21 mouse cellular contexts compared by ENCODE assay signal in the genomic region with DNA sequence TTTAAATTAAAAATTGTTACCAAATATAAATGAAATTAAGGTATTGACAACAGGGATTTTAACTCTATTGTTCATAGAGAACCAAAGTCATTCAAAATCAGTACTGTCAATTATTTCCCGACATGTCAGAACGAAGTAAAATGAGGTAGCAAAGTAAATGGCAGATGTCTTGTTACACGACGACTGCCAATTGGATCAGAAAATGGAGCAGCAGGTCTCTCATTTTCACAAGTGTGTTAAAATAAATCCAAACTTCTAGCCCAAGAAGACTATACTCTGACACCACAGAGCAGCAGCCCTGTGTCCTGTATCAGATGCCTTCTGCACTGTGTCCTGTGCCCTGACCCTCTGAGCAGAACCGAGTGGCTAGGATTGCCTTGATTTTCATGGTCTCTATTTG.
"Had no signal": no experiment of that assay in that cellular context is flagged by ENCODE, and none has a peak within 500 bp of the region (broad histone marks: within the 10 kb centered on the region; RNA-seq: fewer than 3 reads in every experiment).

No protein-coding gene starts in this region.

- H3K9me3 ChIP-seq: lung, embryonic 15.5 days; midbrain, embryonic 10.5 days; midbrain, embryonic 12.5 days; neural tube, embryonic 15.5 days had no signal

- H3K4me1 ChIP-seq: lung, embryonic 15.5 days; neural tube, embryonic 15.5 days had no signal

- DNase-seq: lung, adult 2 months; lung, postnatal 14 days; lung, postnatal 36 days; midbrain, embryonic 14.5 days; retina, postnatal 1 day; right cerebral cortex, adult 18-20 months; right cerebral cortex, postnatal 25 days; right cerebral cortex, postnatal 4 days; spleen, adult 18-20 months; thymus, adult 18-20 months; thymus, postnatal 14 days; thymus, postnatal 36 days had no signal

- ATAC-seq: lung, postnatal 0 days; midbrain, embryonic 16.5 days had no signal

- H3K36me3 ChIP-seq: lung, embryonic 15.5 days; midbrain, embryonic 10.5 days; neural tube, embryonic 15.5 days had no signal

- H3K9ac ChIP-seq: lung, embryonic 15.5 days; midbrain, embryonic 12.5 days; neural tube, embryonic 13.5 days; neural tube, embryonic 15.5 days had no signal

- H3K4me2 ChIP-seq: lung, embryonic 15.5 days; midbrain, embryonic 12.5 days; neural tube, embryonic 13.5 days; neural tube, embryonic 15.5 days had no signal

- H3K27ac ChIP-seq: lung, embryonic 15.5 days; macrophage; midbrain, embryonic 10.5 days; midbrain, embryonic 12.5 days; neural tube, embryonic 13.5 days; neural tube, embryonic 15.5 days had no signal

- H3K4me3 ChIP-seq: lung, embryonic 15.5 days; midbrain, embryonic 10.5 days; midbrain, embryonic 12.5 days; myocyte; neural tube, embryonic 13.5 days; neural tube, embryonic 15.5 days had no signal

- H3K27me3 ChIP-seq: lung, embryonic 15.5 days; midbrain, embryonic 12.5 days; neural tube, embryonic 13.5 days; neural tube, embryonic 15.5 days had no signal
